Mouse (Mus musculus): ENCODE data around the gene Invs.

DNA sequence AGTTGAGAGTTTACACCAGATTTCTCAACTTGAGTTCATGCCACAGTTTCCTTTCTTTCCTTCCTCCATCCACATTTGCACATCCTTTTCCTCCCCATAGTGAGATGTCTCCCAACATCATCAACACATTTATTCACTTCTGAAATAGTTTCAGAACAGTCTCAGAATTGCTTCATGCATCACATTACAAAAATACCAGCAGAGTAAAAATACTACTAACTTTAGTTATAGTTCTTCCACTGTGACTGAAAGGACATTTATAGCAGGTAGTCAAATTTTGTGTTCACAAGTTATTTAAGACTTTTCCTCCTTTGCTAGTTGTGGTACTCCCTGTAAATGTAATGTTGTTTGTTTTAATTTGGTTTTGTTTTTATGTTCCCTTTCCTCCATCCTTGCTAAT, 47.6 kb downstream of the Invs start:
- no peak for TF ChIP-seq CTCF (IDR thresholded peaks at IDR 0.05; ENCODE audit: insufficient read depth, low read depth, low read length)
- TF ChIP-seq POLR2A (IDR thresholded peaks at IDR 0.05; ENCODE audit: insufficient read depth, low read depth, low read length), result no peak
